Mouse (Mus musculus) kidney, postnatal 4 days (tissue): Measurements from ENCODE around the gene Plekha5.

Experiments
- DNase-seq, 2 experiments: peaks; one replicate each; pipeline ENCODE4 v3.0.0; 2021; ENCODE audit warnings: mixed read lengths in 2 of 2

Gene Plekha5

DNA sequence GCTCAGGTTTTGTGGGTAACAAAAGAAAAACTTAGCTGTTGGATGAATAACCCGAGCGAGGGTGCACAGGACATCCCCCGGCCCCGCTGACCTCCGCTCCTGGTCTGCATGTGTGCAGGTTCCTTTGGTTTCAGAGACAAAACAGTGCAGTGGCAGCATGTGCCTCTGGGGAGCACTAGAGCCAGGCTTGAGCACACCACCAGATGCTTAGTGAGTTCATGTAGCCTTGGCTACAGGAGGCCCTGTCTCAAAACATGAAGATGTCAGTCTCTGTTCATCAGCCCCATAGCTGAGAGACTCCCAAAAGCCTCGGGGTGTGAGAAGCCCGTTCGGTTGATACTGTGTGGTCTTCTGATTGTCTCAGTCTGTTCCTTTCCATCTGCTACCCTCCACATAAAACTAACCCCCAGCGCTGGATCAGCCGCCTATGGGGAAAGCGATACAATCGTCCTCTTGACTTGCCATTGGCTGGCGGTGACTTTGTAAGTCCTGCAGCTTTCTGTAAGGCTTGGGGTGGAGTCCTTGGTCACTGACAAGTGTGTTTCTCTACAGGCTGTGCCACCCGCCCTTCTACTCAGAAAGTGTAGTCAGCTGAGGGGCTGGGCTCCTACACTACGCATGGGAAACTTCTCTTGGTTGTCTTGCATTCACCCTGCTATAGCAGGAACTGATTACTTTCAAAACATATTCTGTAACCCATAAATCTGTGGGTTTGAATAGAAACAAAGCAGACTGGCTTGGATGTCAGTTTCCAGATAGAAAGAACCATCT lies 32.7 kb downstream of the Plekha5 start:
- DNase-seq, result no peak

DNA sequence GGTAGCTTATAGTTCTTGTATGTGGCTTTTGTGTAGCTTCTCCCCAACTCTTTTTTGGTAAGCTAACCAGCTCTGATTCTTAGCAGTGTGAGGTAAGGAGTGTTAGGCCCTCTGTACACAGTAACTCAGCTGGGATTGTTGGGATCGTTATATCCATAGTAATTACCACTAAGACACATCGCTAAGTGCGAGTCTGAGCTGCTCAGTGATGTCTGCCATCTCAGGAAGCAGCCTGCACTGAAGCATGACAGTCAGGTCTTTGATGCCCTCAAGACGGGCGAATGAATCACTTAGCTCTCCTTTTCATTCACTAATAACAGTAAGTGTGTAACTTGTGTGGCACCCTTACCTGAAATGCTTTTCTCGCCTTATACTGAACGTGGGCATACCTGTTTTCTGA lies 36.5 kb downstream of the Plekha5 start:
- no peak for DNase-seq

DNA sequence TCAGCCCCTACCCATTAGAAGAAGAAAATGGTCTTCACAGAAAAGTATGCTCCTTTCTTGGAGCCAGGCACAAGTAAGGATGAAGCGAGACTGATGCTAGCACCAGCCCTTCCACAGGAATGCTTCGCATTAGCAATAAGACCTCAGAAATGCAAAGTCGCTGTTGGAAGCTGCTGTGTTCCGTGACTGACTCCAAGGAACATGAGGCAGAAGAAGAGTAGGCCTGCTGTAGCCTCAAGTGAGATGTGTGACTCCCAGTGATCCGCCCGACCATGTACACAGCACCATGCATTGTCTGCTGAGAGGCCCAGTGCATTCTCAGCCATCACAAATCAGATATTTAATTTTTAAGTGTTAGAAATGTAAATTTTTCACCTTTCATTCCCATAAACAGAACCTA lies 41.0 kb downstream of the Plekha5 start:
- DNase-seq, result no peak

DNA sequence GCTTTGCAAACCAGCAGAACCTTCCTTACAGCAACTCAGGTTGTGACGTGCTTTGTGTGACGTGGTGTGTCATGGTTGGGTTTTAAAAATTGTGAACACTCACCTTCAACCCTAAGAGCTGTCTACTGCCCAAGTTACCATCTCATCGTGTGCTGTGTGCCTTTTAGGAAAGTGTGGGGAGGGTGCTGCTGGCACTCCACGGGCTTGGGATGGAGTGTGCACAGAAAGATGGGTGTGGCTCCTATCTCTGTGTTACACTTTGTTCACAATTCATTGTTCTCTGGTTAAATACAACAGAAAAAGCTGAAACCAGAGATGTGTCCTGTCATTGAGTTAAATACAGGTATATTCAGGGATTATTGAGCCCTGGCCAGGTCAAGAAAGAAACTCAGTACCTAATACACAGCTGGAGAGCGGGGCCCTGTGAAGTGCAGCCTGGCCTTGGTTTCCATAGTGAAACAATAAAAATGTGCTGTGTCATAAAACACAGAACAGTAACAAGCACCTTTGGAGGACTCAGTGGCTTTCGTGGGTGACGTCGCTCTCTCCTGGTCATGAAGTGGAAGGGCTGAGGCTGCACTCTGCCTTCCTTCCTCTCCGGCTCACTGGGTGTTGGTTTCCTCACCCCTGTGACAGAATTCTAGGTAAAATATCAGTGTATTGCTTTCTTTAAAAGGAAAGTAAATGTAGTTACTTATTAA lies 42.2 kb downstream of the Plekha5 start:
- peak; percentile 30 to 52 for DNase-seq

DNA sequence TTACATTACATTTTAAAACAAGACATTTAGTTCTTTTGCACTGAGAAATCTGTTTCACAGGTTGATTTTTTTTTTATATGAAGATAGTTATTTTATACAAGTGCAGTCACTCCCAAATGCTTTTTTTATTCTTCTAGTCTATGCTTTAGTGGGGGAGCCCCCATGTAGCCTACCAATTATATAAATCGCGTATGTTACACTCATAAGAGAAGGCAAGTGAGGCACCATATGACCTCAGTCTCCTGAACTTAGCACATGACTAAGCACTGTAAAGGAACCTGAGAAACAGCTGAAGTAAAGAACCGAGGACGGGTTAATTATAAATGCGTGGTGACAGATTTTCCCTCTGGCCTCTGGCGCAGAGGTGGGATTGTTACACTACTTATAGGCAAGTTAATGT lies 43.0 kb downstream of the Plekha5 start:
- no peak for DNase-seq

DNA sequence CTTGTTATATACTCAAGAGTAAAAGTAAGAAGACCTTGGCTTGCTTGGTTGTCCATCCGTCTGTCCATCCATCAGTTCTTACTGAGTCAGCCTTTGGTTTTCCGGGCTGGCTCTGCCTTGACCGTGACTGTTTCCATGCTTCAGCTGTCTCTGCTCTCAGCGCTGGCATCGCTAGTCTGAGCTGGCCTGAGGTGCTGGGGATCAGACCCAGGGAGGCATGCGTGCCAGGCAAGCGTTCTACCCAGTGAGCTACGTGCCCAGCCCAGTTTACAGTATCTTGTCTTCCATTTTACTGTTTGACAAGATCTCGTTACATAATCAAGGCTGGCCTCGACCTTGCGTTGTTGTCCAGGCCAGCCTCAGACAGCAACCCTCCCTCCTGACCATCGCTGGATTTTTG lies 44.0 kb downstream of the Plekha5 start:
- DNase-seq, result no peak

DNA sequence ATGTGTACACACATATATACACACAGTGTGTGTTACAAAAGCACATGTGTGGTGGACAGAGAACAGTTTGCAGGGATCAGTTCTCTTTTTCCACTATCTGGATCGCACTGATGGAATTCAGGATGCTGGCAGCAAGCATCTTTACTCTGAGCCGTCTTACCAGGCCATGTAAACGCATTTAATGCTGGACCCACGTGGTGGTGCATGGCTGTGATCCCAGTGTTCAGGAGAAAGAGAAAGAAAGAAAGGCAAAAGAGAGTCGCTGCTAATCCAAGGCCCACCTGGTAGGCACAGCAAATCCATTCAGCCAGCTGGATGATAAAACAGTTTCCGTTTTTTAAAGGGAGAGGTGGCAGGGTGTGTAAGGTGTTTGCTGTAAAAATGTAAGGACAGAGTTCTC lies 45.9 kb downstream of the Plekha5 start:
- no peak for DNase-seq

DNA sequence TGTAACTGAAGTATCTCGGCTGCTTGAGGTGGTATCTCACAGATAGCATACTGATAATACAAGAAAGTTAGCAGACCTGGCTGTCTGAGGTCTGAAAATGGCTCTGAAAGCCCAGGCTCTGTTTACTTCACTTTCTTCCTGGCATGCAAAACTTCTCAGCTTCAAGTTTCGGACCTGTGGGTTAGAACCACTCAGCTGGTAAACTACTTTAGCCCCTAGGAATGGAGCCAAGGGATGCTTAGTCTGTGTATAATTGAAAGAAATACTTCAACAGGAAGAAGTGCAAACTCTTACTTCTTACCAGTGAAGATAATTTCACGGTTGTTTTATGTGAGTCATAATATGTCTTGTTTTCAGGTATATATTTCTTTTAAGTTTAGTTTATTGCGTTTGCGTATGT lies 47.9 kb downstream of the Plekha5 start:
- no peak for DNase-seq

DNA sequence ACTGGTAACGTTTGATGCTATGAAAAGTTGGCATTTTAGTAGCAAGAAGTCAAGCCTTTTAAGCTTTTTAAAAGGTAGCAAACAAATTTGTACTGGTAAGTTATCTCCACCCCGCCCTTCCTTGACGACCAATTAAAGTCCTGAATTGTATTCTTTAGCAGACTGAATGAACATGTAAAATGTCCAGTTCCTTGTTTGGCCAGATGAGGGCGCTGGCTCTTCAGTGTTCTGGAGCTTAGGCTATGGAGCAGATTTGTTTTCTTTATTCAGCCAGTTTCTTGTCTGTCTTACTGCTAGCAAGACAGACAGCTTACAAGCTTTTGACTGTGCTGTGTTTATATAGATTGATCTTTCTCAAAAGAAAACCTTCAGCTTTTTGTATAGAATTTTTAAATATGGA lies 48.5 kb downstream of the Plekha5 start:
- peak; percentile 68 to 78 for DNase-seq

DNA sequence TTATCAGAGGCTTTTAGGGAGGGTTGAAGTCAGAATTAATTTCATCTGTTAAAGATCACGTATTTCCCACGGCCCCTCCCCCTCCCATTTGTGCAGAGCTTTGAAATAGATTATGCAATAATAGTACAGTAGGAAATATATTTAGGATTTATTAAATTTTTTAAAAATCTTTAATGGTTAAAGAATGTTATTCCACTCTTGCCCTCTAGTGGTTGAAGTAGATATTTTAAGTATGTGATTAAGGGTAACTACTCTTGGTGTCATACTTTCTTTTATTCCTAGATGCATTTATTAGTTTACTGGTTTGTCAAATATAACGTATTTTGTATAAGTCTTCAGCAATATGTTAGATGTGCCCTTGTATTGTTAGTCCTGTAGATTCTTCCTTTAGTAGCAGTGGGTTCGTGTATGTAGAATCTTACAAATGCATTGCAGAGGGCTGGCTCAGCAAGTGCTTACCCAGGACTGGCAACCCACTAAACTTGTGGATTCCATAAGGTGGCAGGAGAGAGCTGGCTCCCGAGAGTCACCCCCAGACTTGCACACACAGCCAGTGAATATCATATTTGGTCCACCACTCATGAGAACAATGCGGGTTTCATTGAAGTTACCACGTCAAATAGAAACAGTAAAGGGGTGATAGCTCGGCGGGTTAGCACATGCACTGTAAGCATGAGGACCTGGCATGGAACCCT lies 51.7 kb downstream of the Plekha5 start:
- DNase-seq, result no peak

DNA sequence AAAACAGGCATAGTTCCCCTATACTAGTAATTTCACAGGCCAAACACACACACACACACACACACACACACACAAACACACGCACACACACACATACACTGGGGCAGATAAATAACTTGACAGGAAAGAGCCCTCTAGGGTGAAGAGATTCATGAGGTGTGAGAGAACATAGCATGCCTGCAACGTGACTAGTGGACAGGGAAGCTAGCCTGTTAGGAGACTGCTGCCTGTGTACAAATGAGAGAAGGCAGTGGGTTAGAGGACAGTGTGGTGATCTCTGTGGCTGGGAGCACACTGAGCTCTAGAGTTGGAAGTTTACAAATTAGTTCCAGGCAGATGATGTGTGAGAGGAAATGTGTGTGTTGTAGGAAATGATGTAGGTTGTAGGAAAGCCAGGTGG lies 53.1 kb downstream of the Plekha5 start:
- DNase-seq, result no peak

DNA sequence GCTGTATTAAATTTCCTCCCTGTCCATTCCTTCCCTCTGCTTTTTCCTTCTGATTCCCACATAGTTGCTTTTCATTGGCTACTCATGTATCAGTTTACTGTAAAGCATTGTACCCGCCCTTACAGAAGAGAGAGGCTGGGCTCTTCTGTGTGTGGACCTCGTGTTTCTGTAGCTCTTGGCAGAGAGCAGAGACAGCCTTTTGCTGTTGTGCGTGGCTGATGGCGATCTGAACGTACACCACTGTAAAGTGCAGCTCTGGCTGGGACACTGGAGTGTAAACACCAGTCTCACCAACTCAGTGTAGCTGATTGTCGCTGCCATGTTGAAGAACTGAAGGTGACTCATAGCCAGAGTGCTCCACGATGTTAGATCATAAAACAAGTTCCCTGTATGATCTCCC lies 54.2 kb downstream of the Plekha5 start:
- DNase-seq, result no peak

DNA sequence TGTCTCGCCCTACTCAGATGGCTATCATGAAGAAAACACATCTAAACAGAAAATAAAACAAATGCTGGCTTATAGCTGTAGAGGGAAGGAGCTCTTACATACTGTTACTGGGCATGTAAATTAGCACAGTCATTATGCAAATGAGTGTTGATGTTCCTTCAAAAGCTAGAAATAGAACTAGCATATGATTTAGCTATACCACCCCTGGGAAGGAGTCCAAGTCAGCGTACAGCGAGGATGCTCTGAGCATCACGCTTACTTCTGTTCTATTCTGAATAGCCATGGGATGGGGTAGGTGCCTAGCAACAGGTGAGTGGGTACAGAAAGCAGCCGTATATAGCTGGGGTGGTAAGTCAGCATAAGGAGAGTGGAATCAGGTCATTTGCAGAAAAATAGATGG lies 55.1 kb downstream of the Plekha5 start:
- DNase-seq, result no peak

DNA sequence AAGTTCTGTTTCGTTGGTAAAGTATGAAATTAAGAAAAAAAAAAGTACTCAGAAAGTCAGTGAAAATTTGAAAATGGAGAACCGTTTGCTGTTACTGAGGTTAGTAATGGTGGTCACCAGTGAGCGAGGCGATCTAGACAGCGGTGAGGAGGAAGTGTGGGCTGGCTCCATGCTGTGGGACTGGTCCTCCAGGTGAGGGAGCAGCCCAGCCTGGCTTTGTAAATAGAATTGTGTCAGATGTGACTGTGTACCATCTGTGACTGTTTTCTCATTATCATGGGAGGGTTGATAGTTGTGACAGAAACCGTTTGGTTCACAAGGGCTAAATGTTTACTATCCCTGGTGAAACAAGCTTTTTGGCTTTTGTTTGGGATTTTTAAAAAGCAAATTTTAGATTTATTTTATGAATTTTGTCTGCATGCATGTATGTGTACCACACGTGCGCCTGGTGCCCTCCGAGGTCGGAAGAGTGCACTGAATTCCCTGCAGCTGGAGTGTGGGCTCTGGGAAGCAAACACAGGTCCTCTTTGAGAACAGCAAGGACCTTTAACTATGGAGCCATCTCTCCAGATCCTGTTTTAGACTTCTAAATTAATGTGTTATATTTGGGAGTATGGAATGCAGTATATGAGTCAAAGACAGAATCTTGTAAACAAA lies 56.7 kb downstream of the Plekha5 start:
- DNase-seq, result no peak

DNA sequence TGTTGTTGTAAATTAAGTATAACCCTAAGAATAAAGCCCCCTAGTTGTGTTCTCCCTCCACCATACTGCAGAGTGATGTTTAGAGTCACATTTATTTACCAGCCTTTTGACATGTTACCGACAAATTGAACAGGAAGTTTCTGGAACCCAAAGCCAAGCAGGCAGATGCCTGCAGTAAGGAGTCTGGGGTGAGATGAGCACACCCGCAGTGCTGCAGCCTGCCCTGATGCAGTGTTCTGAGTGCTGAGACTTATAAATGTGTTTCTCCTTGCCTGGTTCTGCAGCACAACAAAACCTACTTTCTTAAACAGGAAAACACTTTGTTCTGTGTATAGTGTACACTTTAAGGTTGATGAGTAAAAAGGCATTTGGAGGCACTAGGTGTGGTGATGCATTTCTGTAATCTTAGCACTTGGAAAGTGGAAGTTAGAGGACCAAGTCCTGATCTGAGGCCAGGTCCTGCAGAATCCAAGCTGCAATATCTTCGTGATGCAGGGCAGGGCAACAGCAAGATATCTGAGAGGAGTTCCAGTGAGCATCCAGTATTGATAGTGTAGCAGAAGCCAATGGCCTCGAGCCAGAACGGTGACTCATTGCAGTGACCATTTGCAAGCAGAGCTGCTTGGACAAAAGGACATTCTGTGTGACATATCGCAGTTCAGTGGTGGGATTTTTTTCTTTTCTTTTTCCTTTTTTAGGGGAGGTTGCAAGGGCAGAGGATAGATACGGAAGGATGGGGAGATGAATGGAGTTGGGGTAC lies 58.0 kb downstream of the Plekha5 start:
- peak; percentile 69 to 72 for DNase-seq

DNA sequence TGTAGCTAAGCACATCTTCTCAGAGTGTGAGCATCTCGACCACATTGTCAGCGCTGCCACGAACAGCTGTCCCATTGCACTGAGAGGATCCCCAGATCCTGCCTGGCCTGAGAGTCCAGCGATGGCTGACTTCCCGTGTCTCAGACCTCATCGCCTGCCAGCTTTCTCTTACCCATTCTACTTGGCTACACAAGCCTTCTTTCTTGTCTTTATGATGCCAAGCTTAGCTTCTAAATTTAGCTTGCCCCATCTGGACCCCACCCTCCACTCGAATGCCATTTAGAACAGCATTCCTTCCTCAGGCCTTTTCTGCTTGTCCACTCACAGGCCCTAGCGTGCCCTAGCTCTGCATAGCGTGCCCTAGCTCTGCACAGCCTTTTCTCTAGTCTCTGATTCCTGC lies 60.3 kb downstream of the Plekha5 start:
- no peak for DNase-seq

DNA sequence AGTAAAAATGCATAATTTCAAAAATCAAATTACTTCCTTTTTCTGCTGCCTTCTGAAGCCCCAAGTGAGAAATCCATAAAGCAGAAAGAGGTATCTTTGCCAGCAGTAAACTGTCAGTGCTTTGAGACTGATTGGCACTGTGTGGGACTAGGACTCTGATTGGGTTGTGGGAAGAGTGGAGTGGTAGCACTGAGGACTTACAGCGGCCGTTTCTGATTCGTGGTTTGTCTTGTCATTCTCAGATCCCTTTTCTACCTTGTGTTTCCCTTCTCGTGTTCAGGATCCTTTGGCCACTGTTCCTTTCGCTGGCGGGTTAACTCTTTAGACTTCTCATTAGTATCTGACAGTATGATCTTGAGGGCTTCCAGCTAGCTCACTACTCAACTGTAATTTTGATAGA lies 61.8 kb downstream of the Plekha5 start:
- DNase-seq, result no peak

DNA sequence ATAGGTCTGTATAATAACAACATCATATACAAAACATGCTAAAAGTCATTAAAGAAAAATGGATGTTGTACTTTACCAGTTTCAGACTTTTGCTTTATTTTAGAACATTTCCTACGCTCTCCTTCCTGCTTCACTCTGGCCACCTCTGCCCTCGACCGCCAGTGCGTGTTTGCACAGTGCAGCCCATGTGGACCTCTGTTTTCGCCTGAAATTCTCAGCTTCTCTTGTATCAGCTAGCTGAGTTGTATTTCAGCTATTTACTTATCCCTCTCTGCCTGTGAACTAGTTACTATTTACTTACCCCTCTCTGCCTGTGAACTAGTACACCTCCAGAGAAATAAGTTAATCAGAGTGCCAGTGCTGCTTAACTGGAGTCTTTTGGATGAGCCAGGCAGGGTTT lies 62.8 kb downstream of the Plekha5 start:
- no peak for DNase-seq

DNA sequence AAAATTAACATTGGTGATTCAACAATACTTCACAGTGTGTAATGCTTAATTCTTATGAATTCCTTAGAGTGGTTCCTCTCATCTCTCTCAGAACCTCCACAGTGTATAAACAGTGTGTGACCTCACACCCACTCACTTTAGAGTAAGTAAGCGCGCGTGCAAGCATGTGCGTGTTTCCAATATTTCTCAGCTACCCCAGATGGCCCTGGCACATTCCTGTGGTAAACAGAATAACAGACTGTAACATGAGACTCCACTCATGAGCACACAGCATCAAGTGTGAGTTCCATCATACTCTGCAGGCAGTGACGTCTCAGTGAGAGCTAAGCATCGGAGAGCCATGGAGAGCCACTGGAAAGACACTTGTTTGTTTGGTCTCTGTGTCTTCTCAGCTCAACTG lies 63.6 kb downstream of the Plekha5 start:
- DNase-seq, result no peak

DNA sequence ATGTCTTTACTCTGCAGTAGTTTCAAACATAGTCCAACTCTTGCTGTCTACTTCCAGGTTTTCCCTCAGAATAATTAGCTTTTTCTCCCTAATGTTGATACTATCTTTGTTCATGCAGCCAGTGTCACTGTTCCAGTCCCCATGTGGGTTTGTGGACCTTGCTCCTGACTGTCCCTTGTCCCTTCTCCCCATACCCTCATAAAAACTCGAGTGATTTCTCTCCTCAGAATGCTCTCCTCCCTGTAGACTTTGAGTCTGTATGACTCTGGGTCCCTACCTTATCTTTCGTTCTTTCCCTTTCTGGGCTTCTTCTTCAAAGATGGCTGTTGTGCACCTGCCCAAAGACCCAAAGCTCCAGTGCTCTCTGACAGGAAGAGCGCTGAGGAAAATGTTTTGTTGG lies 64.8 kb downstream of the Plekha5 start:
- DNase-seq, result no peak

DNA sequence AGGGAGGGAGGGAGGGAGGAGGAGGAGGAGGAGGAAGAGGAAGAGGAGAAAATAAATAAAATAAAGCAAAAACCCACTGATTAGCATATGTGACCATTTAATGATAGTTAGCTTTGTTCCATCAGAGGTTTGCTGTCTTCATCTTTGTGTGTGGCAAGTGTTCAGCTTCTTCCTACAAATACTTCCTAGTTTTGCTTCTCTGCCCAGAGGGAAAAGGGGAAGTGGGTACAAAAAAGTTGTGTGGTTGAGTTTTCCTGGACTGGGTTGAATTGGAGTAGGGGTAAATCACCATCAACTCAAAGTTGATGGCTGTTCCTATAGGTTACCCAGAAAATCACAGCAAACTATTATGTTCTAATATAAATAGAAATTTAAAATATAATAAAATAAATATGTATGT lies 65.7 kb downstream of the Plekha5 start:
- DNase-seq, result no peak

DNA sequence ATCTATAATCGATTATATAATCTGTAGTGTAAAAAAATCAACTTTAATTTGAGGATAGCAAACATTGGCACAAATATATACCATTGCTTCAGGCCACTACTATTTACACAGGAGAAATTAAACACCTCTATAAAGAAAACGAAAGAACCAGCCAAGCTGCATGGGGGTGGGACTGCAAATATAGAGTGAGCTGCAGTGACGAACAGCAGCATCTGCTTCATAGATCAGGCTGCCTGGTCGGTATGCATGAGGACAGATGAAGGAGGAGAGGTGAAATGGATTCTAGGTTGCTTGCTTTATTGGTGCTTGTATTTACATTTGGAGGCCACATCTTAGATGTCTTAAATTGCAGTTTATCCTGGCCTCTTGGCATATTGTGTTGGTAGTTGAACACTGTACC lies 66.4 kb downstream of the Plekha5 start:
- DNase-seq, result no peak
